Mouse (Mus musculus): ENCODE results near the gene Pah. TPM values are rescaled to one million over a fixed set of nuclear protein-coding genes. Genes with fewer than 3 reads are reported as not detected.

The Pah gene
- 0.08 TPM in 1 of 2 replicates, not detected in the other for polyA plus RNA-seq (2012; rRNA removed)

DNA sequence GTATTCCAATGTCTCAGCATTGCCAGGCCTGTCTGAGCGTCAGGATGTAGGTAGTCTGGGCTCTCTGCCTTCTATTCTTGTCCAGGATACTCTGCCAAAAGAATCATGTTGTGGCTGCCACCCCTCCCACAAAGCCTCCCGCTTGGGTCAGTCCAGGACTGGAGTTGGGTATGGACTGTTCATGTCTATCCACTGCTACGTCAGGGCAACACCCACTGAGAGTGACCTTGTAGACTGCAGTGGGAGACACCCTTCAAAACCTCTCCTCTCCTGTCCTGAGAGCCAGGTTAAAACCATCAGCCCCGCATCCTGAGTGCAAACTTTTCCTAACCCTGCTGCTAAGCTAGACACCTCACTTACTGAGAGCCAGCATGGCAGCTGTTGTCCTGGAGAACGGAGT lies at the start of gene Pah:
Pah (plus strand) TSS at position 150 of the 400 bp plus-strand sequence.

DNA sequence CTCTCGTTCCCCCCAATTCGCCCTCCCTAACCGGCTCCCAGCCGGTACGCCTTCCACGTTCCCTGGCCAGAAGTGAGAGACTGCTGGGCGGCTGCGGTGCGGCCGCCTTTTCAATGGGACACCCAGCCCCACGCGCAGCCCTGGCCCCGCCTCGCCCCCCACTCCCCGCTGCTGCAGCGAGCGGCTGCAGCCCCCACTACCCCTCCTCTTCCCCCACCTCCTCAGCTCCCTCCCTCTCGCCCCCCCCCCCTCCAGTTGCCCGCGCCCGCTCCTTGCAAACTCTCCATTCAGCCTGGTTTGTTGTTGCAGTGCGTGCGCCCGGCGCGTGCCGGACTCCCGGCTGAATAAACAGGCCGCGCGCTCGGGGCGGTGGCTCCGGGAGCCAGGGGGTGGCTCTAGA lies 28.0 kb upstream of the Pah start, which contains the start of gene Ascl1:
Ascl1 (minus strand) TSS at position 85 of the 400 bp plus-strand sequence.

Other genes starting within 250 kb of the Pah start
- gene Ascl1, start 28.1 kb upstream of the Pah start, polyA plus RNA-seq (2012; rRNA removed), result 15.4 and 16.0 TPM in 2 replicates